Comparison of ENCODE assay signal across 10 mouse cellular contexts in genomic region chrX:73430036-73430435, GRCm38 (mm10). TPM values are rescaled to one million over a fixed set of nuclear protein-coding genes. Genes with fewer than 3 reads are reported as not detected.
A peak's percentile ranks its signal among the peaks of the same experiment; 100 is the strongest.
DNase-seq lines count a peak whose midpoint lies in the region; ATAC-seq and TF ChIP-seq lines count a peak whose summit lies in the region.
"Had no signal": no experiment of that assay in that cellular context is flagged by ENCODE, and none has a peak within 500 bp of the region (broad histone marks: within the 10 kb centered on the region; RNA-seq: fewer than 3 reads in every experiment).

No protein-coding gene starts in this region.

- H3K9me3 ChIP-seq in kidney, postnatal 0 days (replicated peaks; ENCODE audit: low read length): no peaks in the 10 kb centered on the region
- no peaks in the 10 kb centered on the region for H3K9me3 ChIP-seq in kidney, embryonic 14.5 days (ENCODE audit: control insufficient read depth, low read length)
- H3K9me3 ChIP-seq: limb, embryonic 13.5 days had no signal

- H3K36me3 ChIP-seq in kidney, postnatal 0 days (ENCODE audit: insufficient read depth, low read length): no peaks in the 10 kb centered on the region
- H3K36me3 ChIP-seq in kidney, embryonic 14.5 days (ENCODE audit: control insufficient read depth, insufficient read depth, low read length): no peaks in the 10 kb centered on the region
- H3K36me3 ChIP-seq: limb, embryonic 13.5 days had no signal

- no peaks in the 10 kb centered on the region for H3K27me3 ChIP-seq in kidney, postnatal 0 days (ENCODE audit: insufficient read depth, low read length)
- H3K27me3 ChIP-seq in kidney, embryonic 14.5 days (ENCODE audit: control insufficient read depth, insufficient read depth, low read length): no peaks in the 10 kb centered on the region

- no peak overlapping the region for H3K27ac ChIP-seq in kidney, postnatal 0 days
- no peak overlapping the region for H3K27ac ChIP-seq in kidney, embryonic 14.5 days (ENCODE audit: low read depth, low read length)
- H3K27ac ChIP-seq: limb, embryonic 13.5 days had no signal

- H3K4me2 ChIP-seq in kidney, postnatal 0 days (ENCODE audit: low read length): no peak overlapping the region
- no peak overlapping the region for H3K4me2 ChIP-seq in kidney, embryonic 14.5 days (replicated peaks; ENCODE audit: low read depth, low read length)
- H3K4me2 ChIP-seq: limb, embryonic 13.5 days had no signal

- no peak overlapping the region for H3K9ac ChIP-seq in kidney, postnatal 0 days (ENCODE audit: low read depth, low read length)
- H3K9ac ChIP-seq in kidney, embryonic 14.5 days (ENCODE audit: low read depth, low read length): no peak overlapping the region
- H3K9ac ChIP-seq: limb, embryonic 13.5 days had no signal

- no peaks in the 10 kb centered on the region for H3K4me1 ChIP-seq in kidney, postnatal 0 days (replicated peaks; ENCODE audit: insufficient read depth, low read length)
- H3K4me1 ChIP-seq in kidney, embryonic 14.5 days (ENCODE audit: control insufficient read depth, insufficient read depth, low read length): no peaks in the 10 kb centered on the region
- H3K4me1 ChIP-seq: limb, embryonic 13.5 days had no signal

- ATAC-seq in kidney, postnatal 0 days (replicated peaks; ENCODE audit: low FRiP score, low read depth): no peak
- ATAC-seq in kidney, embryonic 14.5 days (ENCODE audit: low FRiP score, low TSS enrichment): no peak

- peak; percentile 18 for DNase-seq in embryo, embryonic 10.5 days (ENCODE audit: low spot score)
- DNase-seq in embryo, embryonic 10 days (ENCODE audit: low spot score): no peak
- peak; percentile 18 for DNase-seq in kidney, postnatal 0 days (ENCODE audit: low spot score)
- DNase-seq in 3T3-L1 (ENCODE audit: low read depth, low spot score): peak; percentile 52
- DNase-seq in brain, embryonic 14.5 days (ENCODE audit: low read depth): peak; percentile 38
- no peak for DNase-seq in ovary, adult 18-20 months (ENCODE audit: low spot score)
- no peak for DNase-seq in urinary bladder, adult 2 months (ENCODE audit: low spot score)

- TF ChIP-seq POLR2A in brain, embryonic 14.5 days (IDR thresholded peaks at IDR 0.05; ENCODE audit: borderline replicate concordance, extremely low read depth, insufficient read depth, insufficient read length, poor library complexity, severe bottlenecking): no peak

- WGBS in kidney, postnatal 0 days: 89% methylated on average over 2 of the region's 2 CpGs
- 81% methylated on average over 2 of the region's 2 CpGs for WGBS in kidney, embryonic 14.5 days

- TF ChIP-seq CTCF in kidney, postnatal 0 days (IDR thresholded peaks at IDR 0.05; ENCODE audit: low read depth): peak; percentile 52
- TF ChIP-seq CTCF in brain, embryonic 14.5 days (IDR thresholded peaks at IDR 0.05; ENCODE audit: borderline replicate concordance, extremely low read depth, insufficient read depth, insufficient read length): peak; percentile 12; the same call in 1 of the 2 replicates

- no peak overlapping the region for H3K4me3 ChIP-seq in kidney, postnatal 0 days (replicated peaks; ENCODE audit: low read depth, low read length)
- no peak overlapping the region for H3K4me3 ChIP-seq in kidney, embryonic 14.5 days (ENCODE audit: low read length)
- H3K4me3 ChIP-seq: limb, embryonic 13.5 days had no signal

RNA-seq across cellular contexts. Expression of gene Trex2, which starts 5.1 kb away (rescaled TPM):
- polyA plus RNA-seq in kidney, postnatal 0 days (2015; fragmentation: Nextera tagmentation; extraction: Ambion mirVana): 0.12 and 0.18 TPM in 2 replicates
- polyA plus RNA-seq in kidney, embryonic 14.5 days (2014; fragmentation: Nextera tagmentation; extraction: Ambion mirVana): not detected in 2 replicates
- polyA plus RNA-seq in brain, embryonic 14.5 days (2012; rRNA removed): 0.11 and 0.18 TPM in 2 replicates
- 3.9 and 4.8 TPM in 2 replicates for polyA plus RNA-seq in urinary bladder, adult 2 months (2012; rRNA removed)
- polyA plus RNA-seq: limb, embryonic 13.5 days; stomach, embryonic 14.5 days had no signal

RNA-seq across cellular contexts. Expression of gene Zfp92, which starts 19.1 kb away (rescaled TPM):
- 0.04 and 0.05 TPM in 2 replicates for polyA plus RNA-seq in kidney, postnatal 0 days (2015; fragmentation: Nextera tagmentation; extraction: Ambion mirVana)
- not detected in 2 replicates for polyA plus RNA-seq in kidney, embryonic 14.5 days (2014; fragmentation: Nextera tagmentation; extraction: Ambion mirVana)
- 1.2 and 1.3 TPM in 2 replicates for polyA plus RNA-seq in brain, embryonic 14.5 days (2012; rRNA removed)
- 0.01 TPM in 2 replicates for polyA plus RNA-seq in urinary bladder, adult 2 months (2012; rRNA removed)

RNA-seq across cellular contexts. Expression of gene Haus7, which starts 28.8 kb away (rescaled TPM):
- 40.3 and 49.3 TPM in 2 replicates for polyA plus RNA-seq in kidney, postnatal 0 days (2015; fragmentation: Nextera tagmentation; extraction: Ambion mirVana)
- 61.2 and 62.3 TPM in 2 replicates for polyA plus RNA-seq in kidney, embryonic 14.5 days (2014; fragmentation: Nextera tagmentation; extraction: Ambion mirVana)
- 45.6 and 50.0 TPM in 2 replicates for polyA plus RNA-seq in brain, embryonic 14.5 days (2012; rRNA removed)
- polyA plus RNA-seq in urinary bladder, adult 2 months (2012; rRNA removed): 19.7 and 24.8 TPM in 2 replicates

RNA-seq across cellular contexts. Expression of gene Gm18336, which starts 31.5 kb away (rescaled TPM):
- not detected in 2 replicates for polyA plus RNA-seq in kidney, postnatal 0 days (2015; fragmentation: Nextera tagmentation; extraction: Ambion mirVana)
- polyA plus RNA-seq in kidney, embryonic 14.5 days (2014; fragmentation: Nextera tagmentation; extraction: Ambion mirVana): not detected in 2 replicates
- polyA plus RNA-seq in brain, embryonic 14.5 days (2012; rRNA removed): 0.13 and 0.27 TPM in 2 replicates
- 0.33 and 0.38 TPM in 2 replicates for polyA plus RNA-seq in urinary bladder, adult 2 months (2012; rRNA removed)
- polyA plus RNA-seq: limb, embryonic 13.5 days; stomach, embryonic 14.5 days had no signal

RNA-seq across cellular contexts. Expression of gene Bgn, which starts 53.4 kb away (rescaled TPM):
- 90.4 and 93.4 TPM in 2 replicates for polyA plus RNA-seq in kidney, postnatal 0 days (2015; fragmentation: Nextera tagmentation; extraction: Ambion mirVana)
- 62.5 and 84.0 TPM in 2 replicates for polyA plus RNA-seq in kidney, embryonic 14.5 days (2014; fragmentation: Nextera tagmentation; extraction: Ambion mirVana)
- polyA plus RNA-seq in brain, embryonic 14.5 days (2012; rRNA removed): 39.3 and 83.1 TPM in 2 replicates
- polyA plus RNA-seq in urinary bladder, adult 2 months (2012; rRNA removed): 589 and 923 TPM in 2 replicates

Comparison
In these comparisons a context has a peak if more than half of its experiments do, and no peak if none do; other contexts are left out.
1. DNase-seq: peak in embryo, embryonic 10.5 days (single experiment), kidney, postnatal 0 days (single experiment), 3T3-L1 (single experiment) and brain, embryonic 14.5 days (single experiment); none in embryo, embryonic 10 days (single experiment), ovary, adult 18-20 months (single experiment) and urinary bladder, adult 2 months (single experiment).